Mouse (Mus musculus) spleen, adult 2 months (tissue): Measurements from ENCODE around the gene Srbd1.

Experiments
- CTCF ChIP-seq: fragments of 200-500 bp; IDR thresholded peaks from 2 replicates; pipeline ENCODE4 v1.5.1; 2011; ENCODE audit warnings: mild to moderate bottlenecking, inconsistent platforms; ENCODE audit not compliant: insufficient read depth, insufficient read length, insufficient replicate concordance; ENCODE audit errors: extremely low read depth
- POLR2A ChIP-seq: fragments of 200-500 bp; IDR thresholded peaks from 2 replicates; pipeline ENCODE4 v1.6.1; 2011; ENCODE audit warnings: low read depth, low read length, inconsistent platforms

- TF ChIP-seq CTCF (no peak), POLR2A (no peak)
Observed at GRCm38 (mm10) chr17:85995086-85995485, 149.9 kb downstream of the Srbd1 start.
